Mouse (Mus musculus) lung, adult 2 months (tissue): Measurements from ENCODE around the gene Fgf22.

ENCODE experiments used
- CTCF ChIP-seq: fragments of 200-500 bp; IDR thresholded peaks from 2 replicates; pipeline ENCODE4 v1.5.1; 2011; ENCODE audit warnings: mild to moderate bottlenecking, low read length, control low read depth; ENCODE audit not compliant: insufficient read depth
- POLR2A ChIP-seq: fragments of 200-500 bp; IDR thresholded peaks from 2 replicates; pipeline ENCODE4 v1.6.1; 2011; ENCODE audit warnings: low read depth, mild to moderate bottlenecking, control low read depth, low read length, borderline replicate concordance; ENCODE audit errors: extremely low read depth

DNA sequence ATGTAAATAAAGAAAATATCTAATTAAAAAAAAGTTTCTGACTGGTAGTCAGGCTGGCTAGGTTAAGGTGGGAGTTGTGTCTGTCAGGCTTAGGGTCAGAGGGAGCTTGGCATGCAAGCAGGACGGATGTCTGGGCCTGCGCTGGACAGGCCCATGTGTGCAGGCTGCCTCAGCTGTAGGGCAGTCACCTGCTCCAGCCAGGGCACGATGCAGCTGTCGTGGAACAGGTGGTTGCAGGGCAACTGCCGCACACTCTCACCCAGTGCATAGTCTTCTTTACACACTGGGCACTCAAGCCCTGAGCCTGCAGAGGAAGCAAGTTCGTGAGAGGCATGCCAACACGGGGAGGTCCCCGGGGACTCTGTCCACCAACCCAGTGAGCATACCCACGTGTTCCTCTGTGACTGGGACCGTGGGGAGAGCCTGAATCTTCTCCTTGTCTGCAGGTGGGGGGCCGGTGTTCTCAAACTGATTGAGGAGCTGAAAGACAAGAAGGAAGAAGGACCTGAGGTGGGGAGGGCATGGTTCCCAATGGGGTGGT is 5.8 kb downstream of the Fgf22 start:
- TF ChIP-seq CTCF (no peak), POLR2A (no peak)
